Mouse (Mus musculus) stomach, embryonic 14.5 days (tissue): ENCODE results near the gene Adamts14. TPM values are rescaled to one million over a fixed set of nuclear protein-coding genes. Genes with fewer than 3 reads are reported as not detected.

Source experiments
- ATAC-seq: fragments of 200-750 bp; cut with Nextera tagmentation; 2 replicates; pipeline ENCODE4 v1.8.0; 2017; ENCODE audit warnings: low read depth, moderate TSS enrichment; ENCODE audit not compliant: insufficient number of reproducible peaks, insufficient read depth, low FRiP score
- H3K27ac ChIP-seq: fragments of 300-500 bp; sonication (generic); 2 replicates; pipeline ENCODE4 v1.5.1; 2014; ENCODE audit warnings: mild to moderate bottlenecking, low read length, moderate library complexity, mixed read lengths
- H3K27me3 ChIP-seq: fragments of 300-500 bp; sonication (generic); 2 replicates; pipeline ENCODE4 v1.6.1; 2014; ENCODE audit warnings: low read length, control low read depth, mixed read lengths; ENCODE audit not compliant: control insufficient read depth, insufficient read depth
- H3K36me3 ChIP-seq: fragments of 300-500 bp; sonication (generic); 2 replicates; pipeline ENCODE4 v1.6.1; 2014; ENCODE audit warnings: mild to moderate bottlenecking, control low read depth, low read length, moderate library complexity, mixed read lengths; ENCODE audit not compliant: control insufficient read depth, insufficient read depth
- H3K4me1 ChIP-seq: fragments of 300-500 bp; sonication (generic); 2 replicates; pipeline ENCODE4 v1.6.1; 2014; ENCODE audit warnings: low read length, control low read depth, mixed read lengths; ENCODE audit not compliant: control insufficient read depth, insufficient read depth
- H3K4me2 ChIP-seq: fragments of 300-500 bp; sonication (generic); replicated peaks from 2 replicates; pipeline ENCODE4 v1.6.1; 2014; ENCODE audit warnings: low read depth, low read length, control low read depth
- H3K4me3 ChIP-seq: fragments of 300-500 bp; sonication (generic); 2 replicates; pipeline ENCODE4 v1.5.1; 2014; ENCODE audit warnings: low read depth, low read length, control low read depth
- H3K9ac ChIP-seq: fragments of 300-500 bp; sonication (generic); replicated peaks from 2 replicates; pipeline ENCODE4 v1.6.1; 2014; ENCODE audit warnings: low read depth, mild to moderate bottlenecking, control low read depth, low read length, moderate library complexity, mixed read lengths
- H3K9me3 ChIP-seq: fragments of 300-500 bp; sonication (generic); 2 replicates; pipeline ENCODE4 v1.6.1; 2016; ENCODE audit warnings: low read depth, low read length, control low read depth; ENCODE audit not compliant: control insufficient read depth
- WGBS: fragments of 180-500 bp; shearing (Covaris S2); extraction: QIAGEN DNeasy Blood & Tissue Kit; methylation state at CpG from one replicate; pipeline ENCODE4 v1.1.7; 2014; 5-methylcytosine and 5-hydroxymethylcytosine counted together
- polyA plus RNA-seq: library from polyadenylated mRNA; unstranded; fragments of >200 nt; fragmentation: Nextera tagmentation; extraction: Ambion mirVana; gene quantifications from 2 replicates; pipeline ENCODE4 v1.2.1, GENCODE M21; 2014

Gene Adamts14
- polyA plus RNA-seq, 1 experiment from 2014 or later: 1.4 TPM

- WGBS: 79% methylated on average over 4 of the region's 4 CpGs
- Histone ChIP-seq H3K27me3 (no peaks in the 10 kb centered on the region), H3K27ac (no peak overlapping the region), H3K4me2 (no peak overlapping the region), H3K4me1 (peaks cover 7% of the 10 kb centered on the region), H3K36me3 (no peaks in the 10 kb centered on the region), H3K4me3 (no peak overlapping the region), H3K9ac (no peak overlapping the region), H3K9me3 (no peaks in the 10 kb centered on the region)
- no peak for ATAC-seq
Measured at GRCm38 (mm10) chr10:61177751-61178150, 95.5 kb downstream of the Adamts14 start.

- no peak overlapping the region for H3K9ac ChIP-seq
- WGBS: 47% methylated on average over 7 of the region's 7 CpGs
- H3K27ac ChIP-seq: no peak overlapping the region
- no peaks in the 10 kb centered on the region for H3K9me3 ChIP-seq
- H3K4me1 ChIP-seq: peaks cover 7% of the 10 kb centered on the region
- ATAC-seq: no peak
- no peak overlapping the region for H3K4me3 ChIP-seq
- H3K27me3 ChIP-seq: no peaks in the 10 kb centered on the region
- H3K4me2 ChIP-seq: no peak overlapping the region
- H3K36me3 ChIP-seq: no peaks in the 10 kb centered on the region
Measured at GRCm38 (mm10) chr10:61176221-61176790, 96.9 kb downstream of the Adamts14 start.

DNA sequence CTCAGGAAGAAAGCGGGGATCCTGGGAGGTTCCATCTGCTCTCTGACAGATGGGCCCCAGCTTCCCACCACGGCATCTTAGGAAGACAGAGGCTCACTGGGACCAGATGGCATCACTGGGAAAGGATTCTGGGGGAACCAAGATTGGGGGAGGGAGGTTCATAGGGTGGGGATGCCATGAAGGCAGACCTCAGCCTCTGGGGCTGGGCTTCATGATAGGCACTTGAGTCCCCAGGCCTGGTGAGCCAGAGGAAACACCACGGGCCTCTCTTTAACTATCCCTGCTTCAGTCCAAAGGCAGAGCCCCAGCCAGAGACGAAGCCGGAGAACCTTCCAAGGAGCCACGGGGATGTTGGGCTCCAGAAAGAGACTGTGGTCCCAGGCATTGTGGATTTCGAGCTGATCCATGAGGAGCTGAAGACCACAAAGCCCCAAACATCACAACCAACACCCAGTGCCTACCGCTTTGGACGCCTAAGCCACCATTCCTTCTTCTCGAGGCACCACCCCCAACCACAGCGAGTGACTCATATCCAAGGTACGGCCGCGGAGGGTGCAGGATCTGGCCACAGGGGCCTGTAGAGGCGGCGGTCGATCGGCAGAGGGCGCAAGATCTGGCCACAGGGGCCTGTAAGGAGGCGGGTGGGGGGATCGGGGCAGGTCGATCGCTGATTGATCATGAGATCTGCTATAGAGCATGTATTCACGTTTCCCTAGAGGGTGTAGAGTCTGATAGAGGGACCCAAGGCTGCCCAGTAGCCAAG is 97.6 kb downstream of the Adamts14 start:
- peaks cover 7% of the 10 kb centered on the region for H3K4me1 ChIP-seq
- H3K36me3 ChIP-seq: no peaks in the 10 kb centered on the region
- ATAC-seq: no peak
- no peak overlapping the region for H3K4me2 ChIP-seq
- H3K9ac ChIP-seq: no peak overlapping the region
- no peaks in the 10 kb centered on the region for H3K9me3 ChIP-seq
- no peak overlapping the region for H3K27ac ChIP-seq
- H3K4me3 ChIP-seq: no peak overlapping the region
- no peaks in the 10 kb centered on the region for H3K27me3 ChIP-seq
- 15% methylated on average over 24 of the region's 24 CpGs for WGBS

DNA sequence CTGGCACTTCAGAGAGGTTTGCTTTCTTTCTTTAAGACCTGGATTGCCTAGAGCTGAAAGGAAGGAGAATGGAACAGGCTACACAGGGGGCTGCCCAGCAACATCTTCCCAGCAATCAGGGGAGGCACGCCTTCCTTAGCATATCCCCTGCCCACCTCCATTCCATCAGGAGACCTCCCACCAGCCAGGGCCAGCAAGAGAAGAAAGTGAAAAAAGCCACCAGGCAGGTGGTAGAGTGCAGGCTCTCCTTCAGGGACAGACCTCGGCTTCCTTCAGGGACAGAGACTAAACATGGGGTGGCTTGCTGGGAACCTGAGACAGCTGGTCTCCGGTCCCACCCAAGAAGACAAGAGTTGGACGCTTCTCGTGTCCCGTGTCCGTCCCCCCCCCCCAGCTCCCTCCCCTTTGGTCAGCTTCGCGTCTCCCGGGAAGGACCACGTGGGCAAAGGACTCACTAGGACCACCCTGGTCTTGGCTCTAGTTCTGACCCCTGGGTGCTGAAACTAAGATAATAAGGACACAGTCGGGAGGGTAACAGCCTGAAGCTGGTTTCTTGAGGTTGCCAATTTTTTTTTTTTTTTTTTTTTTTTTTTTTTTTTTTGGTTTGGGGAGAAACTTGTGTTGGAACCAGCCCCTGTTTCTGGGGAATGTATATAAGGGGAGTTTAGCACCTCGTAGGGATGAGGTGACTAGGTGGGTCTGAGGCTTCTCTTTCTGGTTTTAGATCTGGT is 98.4 kb downstream of the Adamts14 start:
- H3K4me1 ChIP-seq: peaks cover 7% of the 10 kb centered on the region
- ATAC-seq: no peak

GRCm38 (mm10) chr10:61172496-61172895 is 100.7 kb downstream of the Adamts14 start:
- Histone ChIP-seq H3K4me3 (no peak overlapping the region), H3K36me3 (no peaks in the 10 kb centered on the region), H3K4me1 (peaks cover 9% of the 10 kb centered on the region), H3K9me3 (no peaks in the 10 kb centered on the region), H3K4me2 (no peak overlapping the region), H3K27me3 (no peaks in the 10 kb centered on the region), H3K9ac (no peak overlapping the region), H3K27ac (no peak overlapping the region)
- WGBS: 80% methylated on average over 4 of the region's 4 CpGs
- no peak for ATAC-seq

More for the DNA sequence above, 98.4 kb downstream of the Adamts14 start:
- H3K9me3 ChIP-seq: no peaks in the 10 kb centered on the region
- WGBS: 32% methylated on average over 13 of the region's 13 CpGs
- H3K9ac ChIP-seq: no peak overlapping the region
- no peaks in the 10 kb centered on the region for H3K36me3 ChIP-seq
- H3K27me3 ChIP-seq: no peaks in the 10 kb centered on the region
- no peak overlapping the region for H3K4me3 ChIP-seq
- no peak overlapping the region for H3K27ac ChIP-seq
- no peak overlapping the region for H3K4me2 ChIP-seq

DNA sequence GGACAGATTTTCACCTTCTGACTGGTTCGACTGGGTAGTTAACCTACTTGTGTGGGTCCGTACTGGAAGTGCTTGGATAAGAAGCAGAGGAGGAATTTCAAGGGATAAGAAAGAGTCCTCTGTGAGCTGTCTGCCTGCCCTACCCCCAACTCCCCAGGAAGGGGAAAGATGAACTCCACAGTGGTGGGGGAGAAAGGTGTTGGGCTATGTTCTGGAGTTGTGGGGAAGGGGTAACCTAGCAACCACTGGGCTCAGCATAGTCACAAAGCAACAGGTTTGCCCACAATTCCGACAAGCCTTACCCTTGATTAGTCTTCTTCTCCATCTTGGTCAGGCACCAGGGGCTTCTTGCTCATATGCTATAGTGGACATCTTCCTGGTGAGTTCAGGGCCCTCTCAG is 101.6 kb downstream of the Adamts14 start, which contains the start of gene Tbata:
Gene Tbata, plus strand, starts transcription at position 301 of the 400 bp plus-strand sequence.
- 65% methylated on average over 3 of the region's 3 CpGs for WGBS
- no peaks in the 10 kb centered on the region for H3K27me3 ChIP-seq
- no peak within 1 kb of the TSS for H3K4me2 ChIP-seq
- H3K4me3 ChIP-seq: no peak within 1 kb of the TSS
- H3K9me3 ChIP-seq: no peaks in the 10 kb centered on the region
- no peak for ATAC-seq
- no peaks in the 10 kb centered on the region for H3K36me3 ChIP-seq
- no peak within 1 kb of the TSS for H3K27ac ChIP-seq
- peaks cover 11% of the 10 kb centered on the region for H3K4me1 ChIP-seq
- no peak within 1 kb of the TSS for H3K9ac ChIP-seq

- no peak for ATAC-seq
- WGBS: 46% methylated on average over 2 of the region's 2 CpGs
- no peaks in the 10 kb centered on the region for H3K36me3 ChIP-seq
Measured at GRCm38 (mm10) chr10:61168393-61168792, 104.8 kb downstream of the Adamts14 start.

DNA sequence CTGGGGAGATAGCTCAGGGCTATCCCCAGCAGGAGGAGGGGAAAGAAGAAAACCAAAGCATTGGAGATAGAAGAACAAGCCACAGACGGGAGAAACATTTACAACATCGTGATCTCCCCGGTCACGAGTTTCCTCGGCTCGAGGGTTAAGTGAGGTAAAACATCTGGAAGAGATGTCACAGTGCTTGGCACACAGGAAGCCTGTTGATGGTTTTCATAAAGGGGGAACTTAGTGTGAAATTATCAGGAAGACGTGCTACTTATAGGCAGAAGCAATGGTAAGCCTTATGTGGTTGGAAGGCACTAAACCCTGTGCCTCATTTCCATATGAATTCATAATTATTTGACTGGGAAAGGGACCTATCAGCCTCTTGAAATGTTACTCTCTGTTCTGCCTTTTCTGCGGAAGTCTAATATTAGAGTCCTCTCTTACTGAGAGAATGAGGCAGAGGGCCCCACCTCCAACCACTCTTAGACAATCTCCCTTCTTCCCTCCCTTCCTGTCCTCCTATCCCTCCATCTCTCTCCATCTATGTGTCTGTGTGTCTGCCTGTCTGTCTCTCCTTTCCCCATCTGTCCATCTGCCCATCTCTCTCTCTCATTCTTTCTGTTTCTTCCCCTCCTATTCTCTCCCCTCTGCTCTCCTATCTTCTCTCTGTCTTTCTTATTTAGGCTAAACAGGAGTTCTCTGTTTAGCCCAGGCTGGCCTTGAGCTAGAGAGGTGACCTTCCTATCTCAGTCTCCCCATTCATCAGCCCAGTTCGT is 105.7 kb downstream of the Adamts14 start:
- Histone ChIP-seq H3K9ac (no peak overlapping the region), H3K27ac (no peak overlapping the region), H3K9me3 (no peaks in the 10 kb centered on the region), H3K4me2 (no peak overlapping the region), H3K27me3 (no peaks in the 10 kb centered on the region), H3K4me1 (0 out of 2 replicates have a peak, but pooled peaks cover 4% of the 10 kb centered on the region), H3K4me3 (no peak overlapping the region), H3K36me3 (no peaks in the 10 kb centered on the region)
- ATAC-seq: no peak
- WGBS: 34% methylated on average over 9 of the region's 9 CpGs

More at GRCm38 (mm10) chr10:61168393-61168792, 104.8 kb downstream of the Adamts14 start:
- Histone ChIP-seq H3K9me3 (no peaks in the 10 kb centered on the region), H3K27me3 (no peaks in the 10 kb centered on the region), H3K27ac (no peak overlapping the region), H3K4me3 (no peak overlapping the region), H3K4me2 (no peak overlapping the region), H3K9ac (no peak overlapping the region), H3K4me1 (0 out of 2 replicates have a peak, but pooled peaks cover 4% of the 10 kb centered on the region)
